Mouse (Mus musculus) layer of hippocampus, postnatal 25 days (tissue): ENCODE data around the gene Slc39a11. TPM values are rescaled to one million over a fixed set of nuclear protein-coding genes. Genes with fewer than 3 reads are reported as not detected.
"Not testable (repeated sequence)": the region's sequence is repeated elsewhere in the genome, so short reads cannot be mapped to it uniquely, and the experiment has no call there.

ENCODE experiments used
- DNase-seq, 2 experiments: peaks; one replicate each; pipeline ENCODE4 v3.0.0; 2022; ENCODE audit warnings: mixed read lengths in 2 of 2, low spot score in 1 of 2; ENCODE audit errors: extremely low spot score in 1 of 2
- total RNA-seq, 2 experiments: library from RNA; stranded (reverse); gene quantifications; 2 replicates each; pipeline ENCODE4 v1.2.3; 2021

The Slc39a11 gene
- total RNA-seq, 2 experiments from 2014 or later = 23.0 to 23.3 TPM

GRCm38 (mm10) chr11:113607556-113607955 is 42.3 kb downstream of the Slc39a11 start:
- DNase-seq = no peak

DNA sequence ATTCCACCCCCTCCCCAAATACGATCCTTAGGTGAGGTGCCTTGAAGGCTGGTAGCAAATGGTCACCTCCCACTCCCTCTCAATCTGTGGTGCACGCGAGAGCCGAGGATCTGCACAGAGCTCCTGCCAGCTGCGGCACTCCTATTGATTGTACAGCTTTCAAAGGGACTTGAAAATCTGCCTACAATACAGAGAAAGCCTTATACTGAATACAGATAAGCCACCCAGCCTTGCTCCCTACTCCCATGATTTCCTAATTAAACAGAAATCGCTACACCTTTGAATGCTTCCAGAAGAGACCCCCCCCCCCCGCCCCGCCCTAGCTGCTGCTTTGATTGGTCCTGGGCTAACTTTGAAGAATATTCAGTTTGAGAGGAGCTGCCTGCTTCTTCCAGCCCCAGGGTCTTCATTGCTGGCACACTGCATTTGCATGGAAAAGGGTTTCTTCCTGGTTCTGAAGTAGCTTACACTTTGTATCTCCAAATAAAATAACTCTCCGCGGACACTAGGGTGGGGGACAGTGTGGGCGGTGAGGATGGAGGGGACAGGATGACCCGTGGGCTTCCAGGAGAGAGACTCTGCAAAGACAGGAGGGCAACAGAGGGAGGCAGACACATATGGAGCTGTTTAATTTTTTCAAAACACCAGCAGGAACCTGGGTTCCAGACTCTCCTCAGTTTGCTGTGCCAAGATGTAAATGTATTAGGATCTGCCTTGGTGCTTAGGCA is 48.1 kb downstream of the Slc39a11 start:
- no peak for DNase-seq

- DNase-seq = no peak
Measured at GRCm38 (mm10) chr11:113600526-113601245, 49.2 kb downstream of the Slc39a11 start.

- DNase-seq = no peak
Measured at GRCm38 (mm10) chr11:113597632-113598031, 52.2 kb downstream of the Slc39a11 start.

DNA sequence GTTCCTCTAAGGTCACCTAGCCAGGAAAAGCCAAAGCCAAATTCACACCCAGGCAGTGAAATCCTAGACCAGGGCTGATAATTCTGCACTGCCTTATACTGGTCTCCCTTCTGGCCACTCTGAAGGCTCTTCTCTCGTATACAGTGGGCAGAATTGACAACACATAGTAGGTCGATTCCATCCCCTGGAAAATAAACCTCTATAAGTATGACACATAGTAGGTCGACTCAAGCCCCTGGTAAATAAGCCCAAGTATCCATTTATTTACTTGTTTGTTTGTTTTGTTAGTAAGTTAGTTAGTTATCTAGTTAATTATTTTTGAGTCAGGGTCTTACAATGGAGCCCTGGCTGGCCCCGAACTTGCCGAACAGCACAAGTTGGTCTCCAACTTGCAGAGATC is 54.7 kb downstream of the Slc39a11 start:
- DNase-seq = no peak

GRCm38 (mm10) chr11:113588936-113589335 is 60.9 kb downstream of the Slc39a11 start:
- DNase-seq = no peak

GRCm38 (mm10) chr11:113586423-113586822 is 63.5 kb downstream of the Slc39a11 start:
- DNase-seq = no peak

GRCm38 (mm10) chr11:113583879-113584661 is 65.8 kb downstream of the Slc39a11 start:
- no peak for DNase-seq

- DNase-seq = no peak
Measured at GRCm38 (mm10) chr11:113577221-113577620, 72.7 kb downstream of the Slc39a11 start.

DNA sequence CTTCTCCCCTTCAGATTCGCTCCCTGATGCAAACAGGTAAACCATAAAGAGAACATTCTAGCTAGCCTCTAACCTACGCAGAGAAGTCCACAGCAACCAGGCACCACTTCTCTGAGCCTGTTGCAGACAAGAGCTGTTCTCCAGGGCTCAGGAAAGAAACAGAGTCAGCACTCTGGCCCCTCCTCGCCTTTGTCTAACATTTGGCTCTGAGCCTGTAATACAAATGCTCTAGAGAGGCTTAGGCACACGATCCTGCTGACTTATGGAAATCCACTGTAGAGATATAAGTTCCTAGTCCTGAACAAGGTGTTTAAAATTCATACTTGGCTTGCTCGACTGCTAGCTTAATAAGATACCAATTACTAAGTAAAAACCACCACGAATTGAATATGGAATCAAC is 77.2 kb downstream of the Slc39a11 start:
- DNase-seq = no peak

GRCm38 (mm10) chr11:113571616-113572015 is 78.3 kb downstream of the Slc39a11 start:
- DNase-seq = no peak

DNA sequence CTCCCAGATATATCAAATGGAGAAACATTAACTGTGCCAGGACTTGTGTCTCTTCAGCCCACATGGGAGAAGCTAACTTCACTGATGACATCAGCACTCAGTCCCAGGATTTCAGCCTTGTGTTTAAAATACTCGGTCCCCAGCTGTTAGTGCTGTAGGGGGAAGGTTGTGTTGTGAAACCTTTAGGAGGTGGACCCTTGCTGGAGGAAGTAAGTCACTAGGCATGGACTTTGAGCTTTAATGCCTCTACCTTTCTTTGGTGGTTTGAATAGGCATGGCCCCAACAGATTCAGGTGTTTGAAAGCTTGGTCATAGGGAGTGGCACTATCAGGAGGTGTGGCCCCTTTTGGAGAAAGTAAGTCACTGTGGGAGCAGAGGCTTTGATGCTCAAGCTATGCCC is 80.9 kb downstream of the Slc39a11 start:
- no peak for DNase-seq

GRCm38 (mm10) chr11:113567926-113568325 is 82.0 kb downstream of the Slc39a11 start:
- not testable (repeated sequence) for DNase-seq

DNA sequence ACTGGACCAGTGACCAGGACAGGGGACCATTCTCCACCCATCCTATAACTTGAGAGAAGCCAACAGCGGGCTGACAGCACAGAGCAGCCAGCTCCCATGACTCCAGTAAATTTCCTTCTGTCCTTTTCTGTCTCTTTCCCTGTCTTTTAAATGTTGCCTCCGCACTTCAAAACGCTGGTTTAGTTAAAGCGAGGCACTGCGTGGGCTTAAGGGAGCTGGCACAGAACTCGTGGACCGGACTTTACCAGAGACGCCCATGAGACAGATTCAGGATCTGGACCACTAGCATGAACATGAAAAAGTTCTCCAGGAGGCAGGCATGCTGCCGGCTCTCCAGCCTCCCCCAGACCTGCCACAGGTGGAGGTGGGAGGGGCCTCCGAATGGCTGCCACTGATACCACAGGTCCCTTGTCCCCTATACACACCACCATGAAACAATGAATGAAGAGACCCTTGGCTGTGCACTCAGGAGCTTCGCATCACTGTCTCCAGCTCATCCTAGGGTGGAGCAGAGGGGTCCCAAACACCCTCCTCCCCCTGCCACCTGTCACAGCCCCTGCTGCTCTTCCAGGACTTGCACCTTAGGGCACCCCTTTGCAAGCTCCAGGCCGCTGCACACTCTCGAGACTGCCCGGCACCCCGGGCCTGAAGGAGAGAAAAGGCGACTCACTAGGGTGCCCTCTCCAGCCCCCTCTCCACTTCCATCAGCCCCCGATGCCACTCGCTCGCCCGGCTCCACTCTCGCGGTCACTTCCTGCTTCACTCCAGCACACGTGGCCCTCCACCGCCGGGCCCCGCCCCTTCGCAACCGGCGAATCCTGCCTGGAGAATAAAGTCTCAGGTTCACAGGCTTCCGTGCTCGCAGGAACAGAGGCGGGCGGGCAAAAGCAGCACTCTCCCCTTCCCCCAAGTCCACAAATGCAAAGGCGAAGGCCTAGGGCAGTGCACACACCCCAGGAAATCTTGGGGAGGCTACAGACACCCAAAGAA is 84.6 kb downstream of the Slc39a11 start:
- peak; percentile 62 to 67 for DNase-seq

GRCm38 (mm10) chr11:113562326-113562725 is 87.6 kb downstream of the Slc39a11 start:
- no peak for DNase-seq

DNA sequence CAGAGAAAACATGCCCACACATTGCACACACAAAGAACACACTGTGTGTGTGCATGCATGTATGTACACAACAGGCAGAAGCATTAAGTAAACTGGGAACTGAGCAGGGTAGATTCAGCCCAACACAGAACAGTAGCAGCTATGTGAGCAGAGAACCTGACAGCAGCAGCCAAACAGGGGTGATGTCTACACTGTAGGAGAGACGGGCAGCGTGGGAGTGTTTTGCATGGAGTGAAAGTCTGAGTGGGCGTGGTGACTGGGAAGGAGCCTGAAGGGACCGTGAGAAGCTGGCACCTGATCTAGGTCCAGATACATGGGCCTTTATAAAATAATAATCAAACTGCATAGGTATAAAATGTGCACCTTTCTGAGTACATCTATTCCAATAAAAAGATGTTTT is 89.7 kb downstream of the Slc39a11 start:
- no peak for DNase-seq

DNA sequence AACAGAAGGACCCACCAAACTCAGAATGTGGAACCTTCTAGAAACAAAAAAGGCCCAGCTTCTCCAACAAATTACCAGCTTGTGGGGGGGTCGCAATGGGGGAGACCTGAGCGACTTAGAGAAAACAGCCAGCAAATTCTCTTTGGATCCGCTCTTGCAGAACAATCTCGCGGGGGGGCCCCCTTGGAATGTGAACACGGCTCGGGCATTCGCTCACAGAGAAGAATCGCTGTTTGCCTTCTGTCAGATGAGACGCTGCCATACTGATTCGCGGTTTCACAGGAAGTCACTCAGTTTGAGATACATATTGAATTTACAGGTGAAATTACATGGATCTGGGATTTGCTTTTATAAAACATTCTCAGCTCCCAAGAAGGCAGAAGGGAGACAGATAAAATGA is 91.4 kb downstream of the Slc39a11 start:
- DNase-seq = no peak

GRCm38 (mm10) chr11:113556142-113556541 is 93.7 kb downstream of the Slc39a11 start:
- no peak for DNase-seq

DNA sequence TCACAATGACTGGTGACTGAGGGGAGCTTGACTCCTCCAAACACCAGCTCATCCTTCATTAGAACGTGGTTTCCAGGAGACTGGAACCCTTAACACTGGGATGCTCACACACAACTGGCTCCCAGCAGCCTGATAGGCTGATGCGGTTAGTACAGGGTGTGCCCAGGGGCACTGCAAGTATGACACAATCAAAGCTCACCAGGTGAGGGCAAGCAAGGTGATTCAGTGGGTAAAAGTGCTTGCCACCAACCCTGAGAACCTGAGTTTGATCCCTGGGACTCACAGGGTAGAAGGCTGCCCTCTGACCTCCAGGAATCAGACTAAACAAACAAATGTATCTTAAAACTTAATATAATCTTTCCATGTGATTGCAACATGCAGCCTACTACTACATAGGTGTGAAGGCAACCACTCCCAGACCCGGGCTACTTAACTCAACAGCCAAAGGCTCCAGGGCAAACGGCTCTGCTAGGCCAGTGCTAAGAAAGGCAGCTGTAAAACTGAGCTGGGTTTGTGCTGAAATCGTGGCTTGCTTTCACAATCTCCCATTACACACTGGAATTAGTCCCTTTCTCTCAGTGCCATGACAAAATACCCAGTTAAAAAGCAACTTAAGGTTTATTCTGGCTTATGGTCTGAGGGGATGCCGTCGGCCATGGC is 95.0 kb downstream of the Slc39a11 start:
- DNase-seq = no peak
